Mouse (Mus musculus) cerebellum, adult 11-12 months (tissue): ENCODE results near the gene Kif13a.

ENCODE experiments used
- DNase-seq: peaks from one replicate; pipeline ENCODE4 v3.0.0; 2022

Gene Kif13a

GRCm38 (mm10) chr13:46929719-46930658, at the start of gene Kif13a:
Kif13a (minus strand) TSS chr13:46929867.
- DNase-seq = peak; percentile 93

- no peak for DNase-seq
Measured at GRCm38 (mm10) chr13:46976532-46976931, 46.9 kb upstream of the Kif13a start.

GRCm38 (mm10) chr13:46975930-46976329, 46.3 kb upstream of the Kif13a start:
- DNase-seq = no peak

GRCm38 (mm10) chr13:46975031-46975551, 45.4 kb upstream of the Kif13a start:
- DNase-seq = no peak

- no peak for DNase-seq
Measured at GRCm38 (mm10) chr13:46970286-46970945, 40.7 kb upstream of the Kif13a start.

- no peak for DNase-seq
Measured at GRCm38 (mm10) chr13:46968626-46969025, 39.0 kb upstream of the Kif13a start.

GRCm38 (mm10) chr13:46967308-46967707, 37.6 kb upstream of the Kif13a start:
- no peak for DNase-seq

- DNase-seq = no peak
Measured at GRCm38 (mm10) chr13:46960878-46961474, 31.3 kb upstream of the Kif13a start.

- no peak for DNase-seq
Measured at GRCm38 (mm10) chr13:46959139-46959538, 29.5 kb upstream of the Kif13a start.

- no peak for DNase-seq
Measured at GRCm38 (mm10) chr13:46951212-46951611, 21.5 kb upstream of the Kif13a start.

- DNase-seq = no peak
Measured at GRCm38 (mm10) chr13:46949741-46950140, 20.1 kb upstream of the Kif13a start.

- no peak for DNase-seq
Measured at GRCm38 (mm10) chr13:46948027-46948426, 18.4 kb upstream of the Kif13a start.

GRCm38 (mm10) chr13:46946041-46946440, 16.4 kb upstream of the Kif13a start:
- DNase-seq = no peak

GRCm38 (mm10) chr13:46945256-46945655, 15.6 kb upstream of the Kif13a start:
- DNase-seq = no peak

- no peak for DNase-seq
Measured at GRCm38 (mm10) chr13:46943294-46943693, 13.6 kb upstream of the Kif13a start.

- no peak for DNase-seq
Measured at GRCm38 (mm10) chr13:46934116-46934515, 4.4 kb upstream of the Kif13a start.

GRCm38 (mm10) chr13:46932846-46933245, 3.2 kb upstream of the Kif13a start:
- no peak for DNase-seq

GRCm38 (mm10) chr13:46932049-46932448, 2.4 kb upstream of the Kif13a start:
- no peak for DNase-seq

- peak; percentile 62 for DNase-seq
Measured at GRCm38 (mm10) chr13:46930659-46931046, 986 bp upstream of the Kif13a start.

- peak; percentile 76 for DNase-seq
Measured at GRCm38 (mm10) chr13:46928961-46929691, 541 bp downstream of the Kif13a start.

- DNase-seq = no peak
Measured at GRCm38 (mm10) chr13:46928404-46928803, 1.3 kb downstream of the Kif13a start.

GRCm38 (mm10) chr13:46925671-46926070, 4.0 kb downstream of the Kif13a start:
- DNase-seq = no peak

GRCm38 (mm10) chr13:46921559-46921958, 8.1 kb downstream of the Kif13a start:
- DNase-seq = no peak
